Mouse (Mus musculus) limb, embryonic 10.5 days (tissue): ENCODE measurements at regions not wholly inside any gene's neighbourhood (a gene's known extent, or its start where the extent isn't known, plus 50 kb on each side); places are given as distances from the start of the nearest gene placed in this dataset.

ENCODE experiments used
- DNase-seq: peaks from one replicate; pipeline ENCODE4 v3.0.0-alpha.2; 2017; ENCODE audit warnings: low spot score
- H3K27ac ChIP-seq: fragments of 300-500 bp; sonication (generic); 2 replicates; pipeline ENCODE4 v1.5.1; 2016; ENCODE audit warnings: mild to moderate bottlenecking
- H3K27me3 ChIP-seq: fragments of 300-500 bp; sonication (generic); 2 replicates; pipeline ENCODE4 v1.6.1; 2016; ENCODE audit warnings: low read depth, mild to moderate bottlenecking; ENCODE audit not compliant: poor library complexity, severe bottlenecking
- H3K36me3 ChIP-seq: fragments of 300-500 bp; sonication (generic); 2 replicates; pipeline ENCODE4 v1.6.1; 2016; ENCODE audit warnings: mild to moderate bottlenecking, moderate library complexity
- H3K4me1 ChIP-seq: fragments of 300-500 bp; sonication (generic); 2 replicates; pipeline ENCODE4 v1.6.1; 2016
- H3K4me3 ChIP-seq: fragments of 300-500 bp; sonication (generic); 2 replicates; pipeline ENCODE4 v1.5.1; 2016; ENCODE audit warnings: mild to moderate bottlenecking, moderate library complexity
- H3K9me3 ChIP-seq: fragments of 300-500 bp; sonication (generic); replicated peaks from 2 replicates; pipeline ENCODE4 v1.6.1; 2016; ENCODE audit warnings: mild to moderate bottlenecking
- WGBS: fragments of 180-500 bp; shearing (Covaris S2); methylation state at CpG from one replicate; pipeline ENCODE4 v1.1.7; 2016; 5-methylcytosine and 5-hydroxymethylcytosine counted together

DNA sequence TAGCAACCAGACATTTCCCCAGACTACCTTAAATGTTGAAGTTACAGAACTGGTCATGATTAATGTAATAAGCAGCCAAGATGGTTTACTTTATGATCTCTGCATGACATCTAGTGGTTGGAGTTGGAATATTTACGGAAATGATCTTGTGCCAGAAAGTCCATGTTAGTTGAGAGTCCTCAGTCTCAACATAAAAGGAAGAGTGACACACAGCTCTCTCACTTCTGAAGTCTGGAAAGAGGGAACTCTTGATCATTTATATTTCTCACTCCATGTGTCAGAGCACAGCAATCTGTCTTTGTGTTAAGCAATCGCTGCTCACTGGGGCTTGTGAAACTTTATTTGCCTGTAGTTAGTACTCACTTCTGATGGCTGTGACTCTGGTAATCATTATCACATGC is 709.1 kb upstream of the N6amt1 start:
- peaks cover 4% of the 10 kb centered on the region; the same call in 1 of the 2 replicates for H3K4me1 ChIP-seq
- H3K4me3 ChIP-seq, result no peak overlapping the region
- WGBS, result 43% methylated on average over 2 of the region's 2 CpGs
- H3K9me3 ChIP-seq, result no peaks in the 10 kb centered on the region
- H3K36me3 ChIP-seq, result no peaks in the 10 kb centered on the region
- H3K27me3 ChIP-seq, result no peaks in the 10 kb centered on the region
- peak overlapping the region; percentile 9; the same call in 1 of the 2 replicates for H3K27ac ChIP-seq
- DNase-seq, result no peak

- no peaks in the 10 kb centered on the region for H3K9me3 ChIP-seq
- 86% methylated on average over 7 of the region's 7 CpGs for WGBS
- DNase-seq, result no peak
Observed at GRCm38 (mm10) chr16:86604166-86604565, 702.5 kb upstream of the Adamts5 start.

DNA sequence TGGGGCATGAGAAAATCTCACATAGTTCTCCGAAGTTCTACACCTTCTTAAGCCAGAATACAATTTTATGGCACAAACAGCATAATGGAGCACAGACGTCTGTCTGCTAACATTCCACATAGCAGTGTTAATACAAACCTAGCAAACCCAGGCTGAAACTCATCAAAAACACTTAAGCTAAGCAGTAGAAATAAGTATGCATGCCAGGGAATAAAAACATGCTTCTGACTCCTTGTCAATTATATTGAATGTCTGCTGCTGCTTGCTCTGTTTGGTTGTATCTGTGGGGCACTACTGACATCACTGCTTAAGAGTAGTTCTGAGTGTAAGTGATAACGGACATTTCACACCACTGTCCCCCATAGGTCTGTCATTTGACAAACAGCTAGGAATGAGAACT is 693.4 kb upstream of the Adamts5 start:
- no peak for DNase-seq
- Histone ChIP-seq H3K36me3 (no peaks in the 10 kb centered on the region), H3K27me3 (no peaks in the 10 kb centered on the region), H3K4me3 (no peak overlapping the region), H3K4me1 (no peaks in the 10 kb centered on the region), H3K9me3 (no peaks in the 10 kb centered on the region), H3K27ac (no peak overlapping the region)
- 74% methylated on average over 3 of the region's 3 CpGs for WGBS

More at GRCm38 (mm10) chr16:86604166-86604565, 702.5 kb upstream of the Adamts5 start:
- H3K4me3 ChIP-seq, result no peak overlapping the region
- no peaks in the 10 kb centered on the region for H3K4me1 ChIP-seq
- H3K27ac ChIP-seq, result no peak overlapping the region
- H3K36me3 ChIP-seq, result no peaks in the 10 kb centered on the region
- no peaks in the 10 kb centered on the region for H3K27me3 ChIP-seq

- no peaks in the 10 kb centered on the region for H3K9me3 ChIP-seq
- H3K27me3 ChIP-seq, result no peaks in the 10 kb centered on the region
- no peak overlapping the region for H3K27ac ChIP-seq
- no peaks in the 10 kb centered on the region for H3K36me3 ChIP-seq
- no peak for DNase-seq
- H3K4me1 ChIP-seq, result no peaks in the 10 kb centered on the region
- 87% methylated on average over 4 of the region's 4 CpGs for WGBS
- no peak overlapping the region for H3K4me3 ChIP-seq
Observed at GRCm38 (mm10) chr16:86586044-86586443, 684.4 kb upstream of the Adamts5 start.

GRCm38 (mm10) chr16:86578281-86578680 is 676.7 kb upstream of the Adamts5 start:
- DNase-seq, result no peak
- no peak overlapping the region for H3K4me3 ChIP-seq
- 80% methylated on average over 5 of the region's 5 CpGs for WGBS
- H3K36me3 ChIP-seq, result no peaks in the 10 kb centered on the region
- H3K27me3 ChIP-seq, result no peaks in the 10 kb centered on the region
- H3K27ac ChIP-seq, result no peak overlapping the region
- no peaks in the 10 kb centered on the region for H3K9me3 ChIP-seq
- no peaks in the 10 kb centered on the region for H3K4me1 ChIP-seq

DNA sequence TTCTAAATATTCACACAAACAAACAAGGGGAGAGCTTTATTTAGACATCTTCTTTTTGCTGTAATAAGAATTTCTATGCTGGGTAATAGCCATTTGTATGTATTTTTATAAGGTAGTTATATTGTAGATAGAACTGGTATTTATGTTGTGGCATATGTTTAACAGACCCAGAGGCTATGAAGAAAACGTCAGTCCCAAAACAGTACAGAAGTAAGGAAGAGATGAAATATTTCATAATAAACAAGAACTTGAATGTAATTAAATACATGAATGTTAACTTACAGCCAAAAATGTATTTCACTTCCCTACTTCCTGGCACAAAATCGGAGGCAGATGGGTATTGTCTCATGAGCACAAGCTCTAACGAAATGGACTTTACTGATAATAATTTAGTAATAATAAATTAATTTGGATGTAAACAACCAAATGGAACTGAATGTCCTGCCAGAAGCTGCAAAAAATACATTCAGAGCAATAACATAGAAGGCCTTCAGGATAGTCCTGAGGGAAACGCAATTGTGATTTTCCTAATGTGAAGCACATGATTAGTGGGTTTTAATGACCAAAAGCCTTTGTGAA is 645.9 kb upstream of the Adamts5 start:
- no peaks in the 10 kb centered on the region for H3K36me3 ChIP-seq
- no peak for DNase-seq
- no peak overlapping the region for H3K27ac ChIP-seq
- H3K4me1 ChIP-seq, result no peaks in the 10 kb centered on the region
- 89% methylated on average over 4 of the region's 4 CpGs for WGBS
- H3K4me3 ChIP-seq, result no peak overlapping the region
- H3K27me3 ChIP-seq, result no peaks in the 10 kb centered on the region
- no peaks in the 10 kb centered on the region for H3K9me3 ChIP-seq

DNA sequence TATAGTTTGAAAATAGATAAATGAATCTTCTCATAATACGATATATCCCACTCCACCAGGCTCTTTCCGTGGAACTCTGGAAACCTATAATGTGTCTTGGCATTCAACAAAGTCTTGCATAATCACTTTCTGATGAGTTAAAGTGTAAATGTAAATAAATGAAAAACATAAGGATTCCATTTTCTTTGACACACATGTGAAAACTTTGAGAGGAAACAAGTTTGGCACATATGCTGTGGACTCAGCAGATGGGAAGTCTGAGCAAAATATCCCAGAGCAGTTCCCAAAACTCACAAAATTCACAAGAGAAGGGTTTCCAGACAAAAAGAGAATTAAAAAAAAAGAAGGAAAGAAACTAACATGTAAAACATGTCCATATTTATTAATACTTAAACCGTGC is 645.3 kb upstream of the Adamts5 start:
- DNase-seq, result no peak
- Histone ChIP-seq H3K27me3 (no peaks in the 10 kb centered on the region), H3K9me3 (no peaks in the 10 kb centered on the region), H3K27ac (no peak overlapping the region), H3K4me1 (no peaks in the 10 kb centered on the region), H3K4me3 (no peak overlapping the region), H3K36me3 (no peaks in the 10 kb centered on the region)
- WGBS, result 87% methylated on average over 3 of the region's 3 CpGs

DNA sequence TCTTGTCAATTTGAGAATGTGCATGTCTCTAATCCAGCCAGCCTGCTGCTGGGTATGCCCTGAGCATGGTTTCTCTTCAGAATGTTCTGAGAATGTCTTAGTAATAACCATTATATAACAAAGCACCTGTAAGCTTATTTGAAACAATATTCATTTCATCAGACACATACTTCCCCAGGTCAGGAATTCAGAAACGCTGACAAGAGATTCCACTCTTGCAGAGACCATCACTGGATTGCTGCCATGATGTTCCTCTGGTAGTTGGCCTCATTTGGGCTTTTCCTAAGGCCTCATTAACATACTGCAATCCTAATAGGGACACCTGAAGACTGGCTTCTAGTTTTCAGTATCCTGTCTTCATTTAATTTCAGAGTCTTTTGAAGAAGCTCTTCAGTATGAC is 642.5 kb upstream of the Adamts5 start:
- no peak overlapping the region for H3K27ac ChIP-seq
- H3K27me3 ChIP-seq, result no peaks in the 10 kb centered on the region
- H3K4me3 ChIP-seq, result no peak overlapping the region
- no peak for DNase-seq
- no peaks in the 10 kb centered on the region for H3K36me3 ChIP-seq
- no peaks in the 10 kb centered on the region for H3K9me3 ChIP-seq
- no peaks in the 10 kb centered on the region for H3K4me1 ChIP-seq
- 89% methylated on average over 1 of the region's 1 CpGs for WGBS

DNA sequence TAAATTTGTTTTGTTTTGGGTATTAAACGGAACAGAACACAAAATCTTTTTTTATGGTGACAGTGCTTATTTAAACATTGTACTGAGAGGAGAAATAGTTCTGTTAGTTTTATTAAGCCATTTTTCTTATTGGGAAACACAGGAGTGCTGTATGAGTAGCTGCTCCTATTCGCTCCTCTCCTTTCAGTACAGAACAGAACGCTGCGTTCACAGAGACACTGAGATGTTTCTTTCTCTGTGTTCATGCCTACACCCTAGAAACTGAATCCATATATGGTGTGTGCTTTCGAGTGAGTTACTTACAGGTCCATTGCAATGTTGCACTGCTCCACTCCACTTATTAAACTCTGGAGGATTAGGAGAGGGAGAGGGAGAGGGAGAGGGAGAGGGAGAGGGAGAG is 634.9 kb upstream of the Adamts5 start:
- H3K27me3 ChIP-seq, result no peaks in the 10 kb centered on the region
- no peaks in the 10 kb centered on the region for H3K9me3 ChIP-seq
- H3K27ac ChIP-seq, result no peak overlapping the region
- 83% methylated on average over 5 of the region's 5 CpGs for WGBS
- H3K4me1 ChIP-seq, result no peaks in the 10 kb centered on the region
- no peak overlapping the region for H3K4me3 ChIP-seq
- DNase-seq, result no peak
- H3K36me3 ChIP-seq, result no peaks in the 10 kb centered on the region

- Histone ChIP-seq H3K4me1 (no peaks in the 10 kb centered on the region), H3K9me3 (no peaks in the 10 kb centered on the region), H3K27me3 (no peaks in the 10 kb centered on the region), H3K4me3 (no peak overlapping the region), H3K27ac (no peak overlapping the region), H3K36me3 (no peaks in the 10 kb centered on the region)
- no peak for DNase-seq
- WGBS, result 90% methylated on average over 3 of the region's 3 CpGs
Observed at GRCm38 (mm10) chr16:86524135-86524534, 622.5 kb upstream of the Adamts5 start.

DNA sequence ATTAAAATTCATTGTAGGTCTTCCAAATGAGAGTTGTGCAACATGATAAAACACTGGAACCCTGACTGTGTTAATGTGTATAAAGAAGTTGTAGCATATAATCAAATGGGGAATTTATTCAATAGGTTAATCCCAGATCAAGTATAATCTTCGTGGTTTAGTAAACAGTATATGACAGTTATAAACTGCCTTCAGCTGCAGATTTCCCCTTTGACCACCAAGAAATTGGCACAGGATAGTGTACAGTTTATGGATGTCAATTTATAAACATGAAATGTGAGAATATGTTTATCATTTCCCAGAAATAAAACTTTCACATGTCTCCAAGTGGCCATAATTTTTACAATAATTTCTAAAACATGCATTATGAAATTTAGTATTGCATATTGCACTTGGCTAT is 615.3 kb upstream of the Adamts5 start:
- Histone ChIP-seq H3K4me1 (no peaks in the 10 kb centered on the region), H3K36me3 (no peaks in the 10 kb centered on the region), H3K4me3 (no peak overlapping the region), H3K27ac (no peak overlapping the region), H3K9me3 (no peaks in the 10 kb centered on the region), H3K27me3 (no peaks in the 10 kb centered on the region)
- 63% methylated on average over 1 of the region's 1 CpGs for WGBS
- no peak for DNase-seq

GRCm38 (mm10) chr16:86516144-86516543 is 614.5 kb upstream of the Adamts5 start:
- Histone ChIP-seq H3K27me3 (no peaks in the 10 kb centered on the region), H3K36me3 (no peaks in the 10 kb centered on the region), H3K4me1 (no peaks in the 10 kb centered on the region), H3K9me3 (no peaks in the 10 kb centered on the region), H3K4me3 (no peak overlapping the region), H3K27ac (no peak overlapping the region)
- WGBS, result 81% methylated on average over 3 of the region's 3 CpGs
- DNase-seq, result no peak

- Histone ChIP-seq H3K27ac (no peak overlapping the region), H3K36me3 (no peaks in the 10 kb centered on the region), H3K4me3 (no peak overlapping the region), H3K27me3 (no peaks in the 10 kb centered on the region), H3K4me1 (no peaks in the 10 kb centered on the region), H3K9me3 (no peaks in the 10 kb centered on the region)
- WGBS, result 78% methylated on average over 3 of the region's 3 CpGs
- DNase-seq, result no peak
Observed at GRCm38 (mm10) chr16:86501074-86501952, 599.7 kb upstream of the Adamts5 start.
